Mouse (Mus musculus) adrenal gland, postnatal 25 days (tissue): Measurements from ENCODE around the gene March10. TPM values are rescaled to one million over a fixed set of nuclear protein-coding genes. Genes with fewer than 3 reads are reported as not detected.

ENCODE experiments used
- DNase-seq: peaks from one replicate; pipeline ENCODE4 v3.0.0; 2021; ENCODE audit warnings: mixed read lengths
- total RNA-seq: library from RNA; stranded (reverse); gene quantifications from 2 replicates; pipeline ENCODE4 v1.2.3, GENCODE M21; 2021

The March10 gene
- total RNA-seq, 1 experiment from 2014 or later: not detected

GRCm38 (mm10) chr11:105402355-105402754, 54.2 kb downstream of the March10 start:
- DNase-seq: no peak

- no peak for DNase-seq
Measured at GRCm38 (mm10) chr11:105390290-105390689, 66.2 kb downstream of the March10 start.

- DNase-seq: no peak
Measured at GRCm38 (mm10) chr11:105388636-105389035, 67.9 kb downstream of the March10 start.

- DNase-seq: no peak
Measured at GRCm38 (mm10) chr11:105385266-105385665, 71.3 kb downstream of the March10 start.

- DNase-seq: no peak
Measured at GRCm38 (mm10) chr11:105375821-105376235, 80.7 kb downstream of the March10 start.

GRCm38 (mm10) chr11:105374526-105375175, 81.9 kb downstream of the March10 start:
- no peak for DNase-seq

DNA sequence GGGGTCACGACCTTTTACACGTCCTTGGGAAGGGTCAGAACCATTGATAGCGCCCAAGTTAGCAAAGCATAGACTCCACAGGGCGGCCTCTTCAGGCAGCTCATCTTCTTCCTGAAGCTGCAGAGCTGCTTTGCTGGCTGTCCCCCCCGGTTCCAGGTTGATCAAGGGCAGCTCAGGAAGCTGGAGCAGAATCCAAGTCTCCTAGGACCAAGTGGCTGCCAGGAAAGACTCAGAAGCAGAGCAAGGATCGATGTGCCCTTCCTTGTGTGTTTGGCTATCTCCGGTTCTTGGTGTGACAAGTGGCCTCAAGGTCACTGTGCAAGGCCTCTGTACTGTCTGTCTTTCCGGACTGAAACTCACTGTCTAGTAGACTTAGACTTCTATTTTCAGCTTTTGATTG, 82.7 kb downstream of the March10 start:
- no peak for DNase-seq

DNA sequence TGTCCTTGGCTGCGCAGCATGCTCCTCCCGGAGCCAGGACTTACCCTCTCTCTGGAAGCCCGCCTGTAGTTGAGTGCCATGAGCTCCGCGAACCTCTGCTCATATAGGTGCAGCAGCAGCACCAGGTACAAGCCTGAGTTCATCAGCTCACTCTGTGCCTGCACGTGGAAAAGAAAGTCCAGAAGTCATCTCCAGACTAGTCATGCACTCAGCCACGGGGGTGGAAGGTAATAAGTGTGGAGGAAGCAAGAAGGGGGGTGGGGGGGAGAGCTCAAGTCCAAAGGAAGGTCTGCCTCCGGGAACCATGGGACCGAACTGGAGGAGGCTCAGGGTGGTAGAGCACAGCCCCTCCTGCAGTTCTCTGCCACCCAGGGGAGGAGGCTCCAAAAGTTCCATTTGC, 84.7 kb downstream of the March10 start:
- DNase-seq: no peak

DNA sequence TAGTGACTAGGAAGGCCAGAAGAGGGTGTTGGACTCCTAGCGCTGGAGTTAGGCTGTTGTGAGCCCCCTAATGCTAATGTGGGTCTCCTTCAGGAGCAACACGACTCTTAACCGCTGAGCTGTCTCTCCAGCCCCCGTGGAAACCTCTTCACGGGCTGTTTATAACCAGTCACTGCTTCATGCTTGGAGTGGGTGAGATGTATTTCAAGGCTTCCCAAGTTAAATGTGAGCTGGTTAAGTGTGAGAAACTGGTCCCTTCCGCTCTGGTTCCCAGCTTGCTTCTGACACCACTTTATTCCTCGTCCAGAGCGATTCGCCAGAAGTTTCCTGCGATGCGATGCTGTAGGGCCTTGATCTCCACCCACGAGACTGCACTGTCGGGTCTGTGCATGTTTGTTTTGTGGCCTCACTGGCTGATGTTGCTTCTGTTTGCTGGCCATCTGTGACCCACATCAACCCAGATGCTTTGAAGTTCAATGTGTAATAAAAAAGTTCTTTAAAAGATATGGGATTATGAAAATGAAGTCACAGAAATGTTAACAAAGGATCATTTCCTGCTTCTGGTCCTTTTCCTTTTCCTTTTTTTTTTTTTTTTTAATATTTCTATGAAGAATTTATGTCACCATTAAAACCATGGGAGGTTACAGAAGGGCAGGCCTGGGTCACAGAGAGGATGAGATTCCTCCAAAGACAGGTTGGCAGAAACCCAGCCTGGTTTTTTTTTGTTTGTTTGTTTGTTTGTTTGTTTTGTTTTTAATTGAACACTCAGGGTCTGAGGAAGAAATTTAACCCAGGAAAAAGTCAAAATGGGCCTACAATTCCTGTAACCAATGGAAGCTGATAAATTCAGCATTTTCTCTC, 86.8 kb downstream of the March10 start:
- DNase-seq: no peak

- no peak for DNase-seq
Measured at GRCm38 (mm10) chr11:105368833-105369232, 87.7 kb downstream of the March10 start.

- DNase-seq: no peak
Measured at GRCm38 (mm10) chr11:105367163-105367562, 89.4 kb downstream of the March10 start.

GRCm38 (mm10) chr11:105366051-105366450, 90.5 kb downstream of the March10 start:
- no peak for DNase-seq

DNA sequence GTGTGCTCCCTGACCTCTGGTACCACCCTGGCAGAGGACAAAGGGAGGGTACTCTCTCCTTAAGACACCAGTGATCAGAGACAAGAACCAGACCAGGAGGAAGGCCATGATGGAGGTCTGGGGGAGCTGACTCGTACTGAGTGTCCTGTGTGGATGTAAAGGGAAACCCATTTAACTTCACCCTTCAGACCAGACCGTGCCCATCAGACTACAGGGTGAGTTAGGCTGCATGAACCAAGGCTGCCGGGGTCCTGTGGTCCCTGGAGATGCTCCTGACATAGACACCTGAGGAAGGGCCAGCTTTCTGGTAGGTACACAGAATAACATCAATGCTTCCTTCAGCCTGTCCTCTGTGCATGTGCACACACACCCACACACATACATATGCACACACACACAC, 90.9 kb downstream of the March10 start:
- DNase-seq: no peak

- peak; percentile 9 for DNase-seq
Measured at GRCm38 (mm10) chr11:105364386-105365065, 92.0 kb downstream of the March10 start.

DNA sequence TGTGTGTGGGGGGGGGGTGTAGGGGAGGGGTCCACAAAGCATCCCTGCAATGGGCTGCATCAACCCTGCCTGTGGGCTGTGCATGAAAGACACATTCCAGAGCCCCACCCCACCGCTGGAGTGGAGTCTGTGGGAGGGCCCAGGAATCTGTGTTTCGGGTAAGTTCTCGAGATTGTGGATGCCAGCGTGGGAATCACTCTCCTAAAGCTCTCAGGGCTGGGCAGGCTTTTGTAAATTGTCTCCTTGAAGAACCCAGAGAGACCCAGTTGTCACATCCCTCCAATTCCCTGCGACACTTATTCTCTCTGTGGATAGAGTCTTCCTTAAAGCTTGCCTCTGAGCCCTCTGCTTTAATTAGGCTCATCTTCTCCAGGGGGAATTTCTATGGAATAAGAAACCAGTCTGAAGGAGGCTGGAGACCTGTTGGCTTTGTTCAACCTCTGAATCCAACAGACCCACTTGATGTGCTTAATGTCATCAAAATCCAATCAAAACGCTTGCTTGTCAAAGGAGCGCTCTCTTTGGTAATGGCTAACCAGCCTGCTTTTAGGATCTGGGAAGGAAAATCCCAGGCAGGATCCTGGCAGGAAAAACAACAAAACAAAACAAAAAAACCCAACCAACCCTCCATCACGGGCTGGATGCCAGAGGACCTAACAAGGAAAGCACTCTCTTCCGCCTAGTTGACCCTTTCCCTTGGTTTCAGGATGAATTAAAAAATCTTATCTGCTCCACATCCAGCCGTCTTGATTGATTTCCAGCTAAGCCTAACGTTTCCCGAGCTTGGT, 92.7 kb downstream of the March10 start:
- DNase-seq: peak; percentile 28

- peak; percentile 88 for DNase-seq
Measured at GRCm38 (mm10) chr11:105362946-105363597, 93.5 kb downstream of the March10 start.

GRCm38 (mm10) chr11:105362041-105362765, 94.3 kb downstream of the March10 start:
- DNase-seq: no peak

- no peak for DNase-seq
Measured at GRCm38 (mm10) chr11:105356301-105356700, 100.2 kb downstream of the March10 start.

- no peak for DNase-seq
Measured at GRCm38 (mm10) chr11:105353891-105354280, 102.6 kb downstream of the March10 start.

GRCm38 (mm10) chr11:105352954-105353890, 103.3 kb downstream of the March10 start:
- peak; percentile 73 for DNase-seq
